In the genomic region with DNA sequence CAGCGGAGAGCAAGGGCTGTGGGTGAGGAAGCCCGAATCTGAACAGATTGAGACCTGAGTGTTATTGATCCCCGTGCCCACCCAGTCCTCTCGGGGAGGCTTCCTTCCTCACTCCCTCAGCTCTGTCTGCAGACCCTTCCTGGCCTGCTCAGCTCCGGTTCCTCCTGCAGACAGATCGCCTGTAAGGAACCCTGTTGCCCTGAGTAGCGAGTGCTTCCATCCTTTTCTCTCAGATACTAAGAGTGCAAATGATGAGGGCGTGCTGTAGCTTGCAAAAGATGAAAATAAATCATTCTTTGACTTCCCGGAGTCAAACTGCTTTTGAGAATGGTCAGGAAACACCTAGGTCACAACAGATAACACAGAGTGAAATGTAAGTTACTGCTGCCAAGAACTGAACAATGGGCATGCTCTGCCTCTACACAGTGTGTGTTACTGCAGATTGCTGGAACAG, we compare ENCODE assay signal across 9 mouse cellular contexts.
DNase-seq lines count a peak whose midpoint lies in the region; ATAC-seq lines count a peak whose summit lies in the region.
"Had no signal": no experiment of that assay in that cellular context is flagged by ENCODE, and none has a peak within 500 bp of the region (broad histone marks: within the 10 kb centered on the region; RNA-seq: fewer than 3 reads in every experiment).

No protein-coding gene starts in this region.

- no peaks in the 10 kb centered on the region for H3K9me3 ChIP-seq in forebrain, embryonic 15.5 days
- H3K9me3 ChIP-seq in forebrain, embryonic 12.5 days: no peaks in the 10 kb centered on the region
- H3K9me3 ChIP-seq in liver, embryonic 12.5 days (replicated peaks): no peaks in the 10 kb centered on the region
- H3K9me3 ChIP-seq: limb, embryonic 15.5 days had no signal

- WGBS in forebrain, embryonic 15.5 days: 59% methylated on average over 9 of the region's 9 CpGs
- WGBS in forebrain, embryonic 12.5 days: 79% methylated on average over 9 of the region's 9 CpGs
- 28% methylated on average over 9 of the region's 9 CpGs for WGBS in liver, embryonic 12.5 days (ENCODE audit: insufficient replicate concordance)

- H3K27ac ChIP-seq in forebrain, embryonic 15.5 days (replicated peaks): no peak overlapping the region
- H3K27ac ChIP-seq in forebrain, embryonic 12.5 days: no peak overlapping the region
- 0 out of 2 replicates have a peak overlapping the region, but pooled peaks have one; percentile 10 for H3K27ac ChIP-seq in liver, embryonic 12.5 days

- peaks cover 21% of the 10 kb centered on the region for H3K4me1 ChIP-seq in forebrain, embryonic 15.5 days
- H3K4me1 ChIP-seq in forebrain, embryonic 12.5 days: peaks cover 12% of the 10 kb centered on the region
- H3K4me1 ChIP-seq in liver, embryonic 12.5 days: peaks cover 22% of the 10 kb centered on the region

- DNase-seq in right cerebral cortex, postnatal 25 days: peak; percentile 37
- no peak for DNase-seq in right cerebral cortex, postnatal 4 days
- no peak for DNase-seq in gastrocnemius, postnatal 14 days
- DNase-seq in left cerebral cortex, postnatal 10 days (ENCODE audit: extremely low spot score in 1 of 2, low spot score in 2 of 2): no peak

- H3K4me2 ChIP-seq in forebrain, embryonic 15.5 days (replicated peaks): peak overlapping the region; percentile 2; the same call in 1 of the 2 replicates
- no peak overlapping the region for H3K4me2 ChIP-seq in forebrain, embryonic 12.5 days
- 0 out of 2 replicates have a peak overlapping the region, but pooled peaks have one; percentile 15 for H3K4me2 ChIP-seq in liver, embryonic 12.5 days
- H3K4me2 ChIP-seq: limb, embryonic 15.5 days had no signal

- H3K27me3 ChIP-seq in forebrain, embryonic 15.5 days: no peaks in the 10 kb centered on the region
- H3K27me3 ChIP-seq in forebrain, embryonic 12.5 days: no peaks in the 10 kb centered on the region
- no peaks in the 10 kb centered on the region for H3K27me3 ChIP-seq in liver, embryonic 12.5 days (replicated peaks)
- H3K27me3 ChIP-seq: limb, embryonic 15.5 days had no signal

- no peak for ATAC-seq in forebrain, embryonic 15.5 days (replicated peaks)
- ATAC-seq in forebrain, embryonic 12.5 days (ENCODE audit: low FRiP score): no peak
- ATAC-seq in liver, embryonic 12.5 days: no peak
- no peak for ATAC-seq in erythroid progenitor cell, adult 5-6 weeks (replicated peaks; ENCODE audit: low FRiP score, poor library complexity, severe bottlenecking)

- intact Hi-C loops in gastrocnemius, postnatal 14 days (cut with DNase I; ENCODE audit: low total_unique reads): loop anchor here (10.0 kb wide), 2 partner anchors 95 to 195 kb away; no protein-coding TSS in a partner anchor
- intact Hi-C loops in left cerebral cortex, postnatal 10 days (cut with DNase I): loop anchor here (2.0 to 5.0 kb wide), 3 partner anchors 102 to 199 kb away; a partner anchor contains a TSS

- H3K9ac ChIP-seq in forebrain, embryonic 15.5 days (replicated peaks): 0 out of 2 replicates have a peak overlapping the region, but pooled peaks have one; percentile 2
- no peak overlapping the region for H3K9ac ChIP-seq in forebrain, embryonic 12.5 days
- H3K9ac ChIP-seq in liver, embryonic 12.5 days: no peak overlapping the region
- H3K9ac ChIP-seq: limb, embryonic 15.5 days had no signal

- peak overlapping the region; percentile 16 for H3K4me3 ChIP-seq in forebrain, embryonic 15.5 days
- H3K4me3 ChIP-seq in forebrain, embryonic 12.5 days (replicated peaks): no peak overlapping the region
- H3K4me3 ChIP-seq in liver, embryonic 12.5 days: no peak overlapping the region
- H3K4me3 ChIP-seq: limb, embryonic 15.5 days had no signal

- H3K36me3 ChIP-seq in forebrain, embryonic 15.5 days: no peaks in the 10 kb centered on the region
- no peaks in the 10 kb centered on the region for H3K36me3 ChIP-seq in forebrain, embryonic 12.5 days (replicated peaks)
- H3K36me3 ChIP-seq in liver, embryonic 12.5 days: no peaks in the 10 kb centered on the region
- H3K36me3 ChIP-seq: limb, embryonic 15.5 days had no signal
